Mouse (Mus musculus) C2C12 (cell line): ENCODE data around the gene Slc25a33.

Experiments
- CEBPB ChIP-seq: IDR thresholded peaks from one replicate; pipeline ENCODE4 v1.6.1; 2011; ENCODE audit warnings: low read depth, mild to moderate bottlenecking, control low read depth, moderate library complexity
- CTCF ChIP-seq: IDR thresholded peaks from one replicate; pipeline ENCODE4 v1.5.1; 2011; ENCODE audit not compliant: control insufficient read depth, insufficient read depth, insufficient read length
- MAX ChIP-seq: IDR thresholded peaks from one replicate; pipeline ENCODE4 v1.6.1; 2011; ENCODE audit warnings: mild to moderate bottlenecking, control low read depth
- MYOD1 ChIP-seq: IDR thresholded peaks from one replicate; pipeline ENCODE4 v1.6.1; 2011; ENCODE audit warnings: low read depth; ENCODE audit not compliant: control insufficient read depth, insufficient read length
- MYOG ChIP-seq: IDR thresholded peaks from one replicate; pipeline ENCODE4 v1.6.1; 2011; ENCODE audit not compliant: control insufficient read depth, insufficient read length; ENCODE audit errors: extremely low read depth

DNA sequence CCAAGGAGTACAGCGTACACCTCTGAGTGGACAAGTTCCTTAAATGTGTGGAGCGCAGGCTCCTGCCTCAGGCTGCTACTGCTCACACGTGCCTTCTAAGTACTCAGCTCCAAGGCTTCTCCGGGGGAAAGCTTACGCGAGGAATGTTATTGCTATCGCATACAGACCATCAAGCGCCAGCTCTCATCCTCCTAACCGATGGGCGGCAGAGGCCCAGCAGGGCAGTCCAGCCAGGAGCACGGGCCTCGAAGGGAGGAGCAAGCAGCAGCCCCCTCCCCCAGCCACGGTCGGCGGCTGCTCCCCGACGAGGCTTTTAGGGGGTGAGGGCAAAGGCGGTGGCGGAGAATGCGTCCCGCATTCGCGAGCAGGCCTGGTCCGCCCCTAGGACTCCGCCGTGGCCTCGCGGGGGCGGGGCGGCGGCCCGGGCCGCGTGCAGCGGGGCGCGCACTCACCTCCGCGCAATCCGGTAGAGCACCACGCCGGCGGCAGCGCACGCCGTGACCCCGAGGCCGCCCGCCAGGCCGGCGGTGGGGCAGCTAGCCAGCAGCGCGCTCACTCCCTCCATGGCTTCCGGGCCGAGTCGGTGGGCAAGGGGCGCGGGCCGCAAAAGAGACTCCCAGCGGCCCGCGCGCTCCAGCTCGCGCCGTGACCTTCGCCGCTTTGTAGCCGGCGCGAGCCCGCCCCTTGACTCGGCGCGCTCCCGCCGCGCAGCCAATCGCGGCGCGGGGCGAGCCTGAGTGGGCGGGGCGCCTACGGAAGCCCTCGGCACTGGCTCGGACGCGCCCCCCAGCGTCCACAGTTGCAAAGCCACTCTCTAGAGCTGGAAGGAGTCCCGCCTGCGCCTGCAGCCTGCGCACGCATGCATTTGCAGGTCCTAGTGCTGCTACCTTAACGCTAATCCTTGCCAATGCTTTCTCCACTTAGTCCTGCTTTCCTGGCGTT is 36.4 kb downstream of the Slc25a33 start, which contains the start of gene Tmem201:
- TF ChIP-seq CTCF (peak; percentile 97), MAX (no peak), CEBPB (no peak), MYOG (no peak), MYOD1 (no peak)
